Mouse (Mus musculus) lung, adult 2 months (tissue): ENCODE measurements around the gene Slc25a11. TPM values are rescaled to one million over a fixed set of nuclear protein-coding genes. Genes with fewer than 3 reads are reported as not detected.
A peak's percentile ranks its signal among the peaks of the same experiment; 100 is the strongest.

Experiments used
- DNase-seq: peaks from one replicate; pipeline ENCODE4 v3.0.0; 2022
- H3K4me1 ChIP-seq: fragments of 200-500 bp; 2 replicates; pipeline ENCODE4 v1.6.1; 2011; ENCODE audit warnings: low read length; ENCODE audit not compliant: control insufficient read depth, insufficient read depth
- H3K4me3 ChIP-seq: fragments of 200-500 bp; replicated peaks from 2 replicates; pipeline ENCODE3; 2011; ENCODE audit warnings: low read depth, mild to moderate bottlenecking, control low read depth, low read length; ENCODE audit errors: extremely low read depth
- CTCF ChIP-seq: fragments of 200-500 bp; IDR thresholded peaks from 2 replicates; pipeline ENCODE4 v1.5.1; 2011; ENCODE audit warnings: mild to moderate bottlenecking, low read length, control low read depth; ENCODE audit not compliant: insufficient read depth
- POLR2A ChIP-seq: fragments of 200-500 bp; IDR thresholded peaks from 2 replicates; pipeline ENCODE4 v1.6.1; 2011; ENCODE audit warnings: low read depth, mild to moderate bottlenecking, control low read depth, low read length, borderline replicate concordance; ENCODE audit errors: extremely low read depth
- WGBS: fragments of 180-500 bp; shearing (Covaris S2); methylation state at CpG from one replicate; pipeline ENCODE4 v1.1.7; 2018; 5-methylcytosine and 5-hydroxymethylcytosine counted together
- polyA plus RNA-seq: library from polyadenylated mRNA; depleted of rRNA; stranded (reverse); fragments of >200 nt; gene quantifications from 2 replicates; pipeline ENCODE4 v1.2.3, GENCODE M21; 2012

Slc25a11 gene
- polyA plus RNA-seq, 1 experiment: 113 TPM

DNA sequence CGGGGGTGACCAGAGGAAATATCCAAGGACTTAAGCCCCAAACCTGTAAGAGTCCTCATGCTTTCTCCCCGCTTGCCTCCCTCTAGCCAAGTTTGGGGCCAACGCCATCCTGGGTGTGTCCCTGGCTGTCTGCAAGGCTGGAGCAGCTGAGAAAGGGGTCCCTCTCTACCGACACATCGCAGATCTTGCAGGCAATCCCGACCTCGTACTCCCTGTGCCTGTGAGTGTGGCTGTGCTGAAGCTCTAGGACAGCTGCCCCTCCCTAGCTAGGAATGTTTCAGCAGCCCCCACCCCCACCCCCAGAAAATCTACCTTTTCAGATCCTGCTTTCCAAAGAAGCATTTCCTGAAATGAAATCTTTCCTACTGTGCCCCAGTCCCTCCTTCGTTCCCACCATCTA is 11.7 kb upstream of the Slc25a11 start:
- H3K4me1 ChIP-seq: peaks cover 9% of the 10 kb centered on the region; the same call in 1 of the 2 replicates
- DNase-seq: no peak
- TF ChIP-seq POLR2A: no peak
- no peak for TF ChIP-seq CTCF
- no peak overlapping the region for H3K4me3 ChIP-seq
- 67% methylated on average over 8 of the region's 8 CpGs for WGBS

DNA sequence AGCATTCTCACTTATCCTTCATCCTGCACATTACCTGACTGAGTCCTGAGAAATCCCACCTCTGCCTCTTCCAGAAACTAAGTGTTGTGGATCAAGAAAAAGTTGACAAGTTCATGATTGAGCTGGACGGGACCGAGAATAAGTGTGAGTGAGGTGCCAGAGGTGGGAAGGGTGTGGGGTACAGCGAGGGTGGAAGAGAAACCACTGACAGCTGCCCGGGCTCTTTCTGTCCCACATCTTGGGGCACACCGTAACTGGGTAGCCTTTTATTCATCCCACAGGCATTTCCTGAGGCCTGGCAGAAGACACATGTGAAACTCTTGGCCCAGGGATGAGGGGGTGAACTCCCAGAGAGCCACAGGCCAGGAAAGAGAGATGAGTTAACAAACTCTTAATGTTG is 11.2 kb upstream of the Slc25a11 start:
- no peak for DNase-seq
- no peak overlapping the region for H3K4me3 ChIP-seq
- 65% methylated on average over 5 of the region's 5 CpGs for WGBS
- H3K4me1 ChIP-seq: peaks cover 9% of the 10 kb centered on the region; the same call in 1 of the 2 replicates
- no peak for TF ChIP-seq CTCF
- TF ChIP-seq POLR2A: no peak

DNA sequence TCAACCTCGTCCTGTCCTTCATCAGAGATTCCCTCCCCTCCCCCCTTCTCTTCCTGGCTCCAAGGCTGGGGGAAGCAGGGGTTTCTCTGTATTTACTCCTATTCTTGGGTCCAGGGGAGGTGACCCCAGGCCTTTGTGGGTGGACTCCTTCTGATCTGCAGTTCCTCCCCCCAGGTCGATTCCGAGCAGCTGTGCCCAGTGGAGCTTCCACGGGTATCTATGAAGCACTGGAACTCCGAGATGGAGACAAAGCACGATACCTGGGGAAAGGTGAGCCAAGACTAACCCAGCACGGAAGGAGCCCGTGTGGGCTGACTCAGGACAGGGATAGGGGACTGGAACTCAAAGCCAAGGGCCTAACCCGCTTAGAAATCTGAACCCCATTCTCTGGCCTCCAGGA is 10.7 kb upstream of the Slc25a11 start:
- no peak for DNase-seq
- no peak overlapping the region for H3K4me3 ChIP-seq
- WGBS: 68% methylated on average over 9 of the region's 9 CpGs

DNA sequence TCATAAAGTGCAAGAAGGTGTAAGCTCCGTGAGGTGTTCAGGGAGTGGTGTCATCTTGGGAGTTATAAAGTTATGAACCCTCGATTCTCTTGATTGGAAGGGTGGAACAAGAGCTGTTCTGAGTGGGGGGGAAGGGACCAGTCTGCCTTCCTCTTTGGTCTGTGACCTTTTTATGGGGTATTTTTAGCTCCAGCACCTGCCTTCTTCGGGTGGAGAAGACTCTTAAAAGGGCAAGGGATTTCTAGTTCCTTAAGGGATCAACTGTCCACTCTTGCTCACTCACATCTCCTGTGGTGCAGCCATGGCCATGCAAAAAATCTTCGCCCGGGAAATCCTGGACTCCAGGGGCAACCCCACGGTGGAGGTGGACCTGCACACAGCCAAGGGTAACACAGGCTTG is 10.3 kb upstream of the Slc25a11 start:
- DNase-seq: no peak

More for the DNA sequence above, 10.7 kb upstream of the Slc25a11 start:
- H3K4me1 ChIP-seq: peaks cover 9% of the 10 kb centered on the region
- TF ChIP-seq POLR2A (no peak), CTCF (no peak)

DNA sequence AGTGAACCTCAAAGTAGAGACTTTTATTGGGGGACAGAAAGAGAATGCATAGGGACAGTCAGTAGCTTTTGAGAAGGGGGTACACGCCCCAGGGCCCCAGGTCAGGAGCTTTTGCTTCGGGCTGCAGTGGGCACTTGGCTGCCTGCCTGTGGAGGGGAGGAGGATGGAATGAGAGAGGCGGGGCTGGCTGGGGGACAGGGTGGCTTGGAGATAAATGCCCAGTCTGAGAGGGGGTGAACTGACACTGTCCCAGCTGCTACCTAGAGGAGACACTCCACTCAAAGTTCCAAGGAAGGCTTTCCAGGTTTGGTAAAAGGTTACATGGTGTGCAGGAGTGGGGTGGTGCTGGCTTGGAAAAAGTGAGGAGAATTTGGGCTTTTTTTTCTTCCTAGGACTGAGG is 9.7 kb upstream of the Slc25a11 start, which contains the start of gene Eno3:
Gene Eno3 (plus strand): TSS at position 239 of the 400 bp plus-strand sequence.
- peak within 1 kb of the TSS; percentile 61 for H3K4me3 ChIP-seq
- peaks cover 17% of the 10 kb centered on the region for H3K4me1 ChIP-seq
- DNase-seq: no peak
- TF ChIP-seq CTCF (no peak), POLR2A (no peak)
- 50% methylated on average over 3 of the region's 3 CpGs for WGBS

More for the DNA sequence above, 10.3 kb upstream of the Slc25a11 start:
- peaks cover 13% of the 10 kb centered on the region for H3K4me1 ChIP-seq
- TF ChIP-seq CTCF: no peak
- no peak for TF ChIP-seq POLR2A
- no peak overlapping the region for H3K4me3 ChIP-seq
- WGBS: 50% methylated on average over 6 of the region's 6 CpGs

DNA sequence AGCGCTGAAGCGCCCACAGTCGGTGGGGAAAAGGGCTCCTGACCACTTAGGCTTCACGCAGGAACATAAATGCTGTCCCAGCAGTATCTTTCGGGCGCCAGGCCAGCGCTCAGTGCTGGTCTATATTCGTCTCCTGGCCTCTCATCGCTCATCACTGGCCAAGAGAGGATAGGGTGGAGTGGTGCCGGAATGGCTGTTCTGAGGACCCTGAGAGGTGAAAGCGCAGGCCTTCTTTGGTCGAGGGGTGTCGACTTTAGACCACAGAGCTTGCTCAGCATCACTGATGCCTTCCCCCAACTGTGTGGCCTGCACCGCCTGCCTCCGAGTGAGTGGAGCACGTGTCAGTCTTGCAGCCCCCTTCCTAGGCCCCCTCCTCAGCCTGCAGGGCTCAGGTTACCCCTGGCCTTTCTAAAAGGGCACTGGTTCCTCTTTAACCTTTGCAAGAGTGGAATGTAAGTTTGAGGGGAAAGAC is 9.2 kb upstream of the Slc25a11 start:
- Histone ChIP-seq H3K4me3 (peak overlapping the region; percentile 61), H3K4me1 (peaks cover 18% of the 10 kb centered on the region)
- DNase-seq: no peak
- no peak for TF ChIP-seq CTCF
- TF ChIP-seq POLR2A: no peak
- 38% methylated on average over 16 of the region's 16 CpGs for WGBS

DNA sequence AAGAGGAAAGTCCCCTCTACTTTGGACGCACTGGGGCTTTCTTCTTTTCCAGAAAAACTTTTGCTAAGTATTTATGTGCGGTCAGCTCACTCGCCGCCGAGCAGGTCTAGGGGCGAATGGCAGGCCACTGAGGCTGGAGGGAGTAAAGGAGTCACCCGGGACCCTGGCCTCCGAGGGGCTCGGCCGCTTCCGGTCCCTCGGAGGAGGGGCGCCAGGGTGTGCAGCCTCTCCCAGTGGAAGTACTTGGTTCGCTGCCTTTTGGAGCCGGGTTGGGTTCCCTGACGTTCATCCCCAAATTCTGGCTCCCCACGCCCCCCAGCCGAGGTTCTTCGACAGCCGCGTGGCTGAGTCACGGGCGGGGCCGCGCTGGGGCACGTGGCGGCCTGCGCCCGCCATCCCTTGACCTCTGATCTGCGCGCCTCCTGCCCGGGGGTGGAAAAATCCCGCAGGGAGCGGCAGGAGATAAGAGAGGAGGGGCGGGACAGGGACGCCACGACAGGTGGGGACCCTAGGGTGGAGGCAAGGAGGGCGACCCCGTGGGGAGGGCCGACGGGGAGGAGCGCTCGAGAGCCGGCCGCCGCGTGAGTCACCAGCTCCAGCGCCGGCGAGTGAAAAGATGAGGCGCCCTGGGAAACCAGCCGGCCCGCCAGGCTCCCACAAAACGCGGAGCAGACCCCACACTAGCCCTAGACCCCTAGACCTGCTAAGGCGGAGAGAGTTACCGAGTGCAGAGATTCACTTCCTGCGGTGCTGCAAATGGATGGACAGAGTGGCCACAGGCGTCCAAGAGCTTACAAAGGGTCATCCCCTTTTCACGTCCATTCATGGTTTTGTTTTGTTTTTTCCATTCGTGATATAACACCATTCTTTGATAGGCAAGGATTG is 8.5 kb upstream of the Slc25a11 start:
- TF ChIP-seq POLR2A: no peak
- WGBS: 3% methylated on average over 59 of the region's 61 CpGs
- peaks cover 21% of the 10 kb centered on the region for H3K4me1 ChIP-seq
- peak overlapping the region; percentile 66 for H3K4me3 ChIP-seq
- peak; percentile 79 for DNase-seq

DNA sequence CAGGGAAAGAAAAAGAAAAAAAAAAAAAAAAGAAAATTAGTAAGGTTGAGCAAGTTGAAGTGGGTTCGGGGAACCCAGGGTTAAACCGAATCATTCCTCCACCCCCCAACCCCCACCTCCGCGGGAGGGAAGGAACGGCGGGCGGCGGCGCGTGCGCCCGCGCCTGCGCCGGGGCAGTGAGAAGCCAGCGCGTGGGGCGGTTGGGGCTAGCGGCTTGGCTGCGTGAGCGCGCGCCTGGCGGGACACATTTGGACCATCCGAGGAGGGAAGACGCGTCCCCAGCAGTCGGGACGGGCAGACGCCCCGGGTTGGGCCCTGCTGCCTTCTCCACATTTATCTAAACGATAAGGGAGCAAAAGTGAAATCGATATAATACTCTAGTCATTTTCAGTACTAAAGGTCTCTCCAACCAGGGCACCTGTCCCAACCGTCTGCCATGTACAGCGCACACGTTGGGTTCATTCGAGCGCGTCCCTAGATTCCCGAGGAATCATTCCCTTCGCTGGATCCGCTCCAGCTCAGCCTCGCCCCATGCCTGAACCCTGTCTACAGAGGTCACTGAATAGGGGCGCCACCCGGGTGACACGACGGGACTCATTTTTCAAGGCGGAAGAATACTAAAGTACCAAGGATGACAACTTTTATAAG is 7.8 kb upstream of the Slc25a11 start:
- DNase-seq: peak; percentile 84
- H3K4me1 ChIP-seq: peaks cover 23% of the 10 kb centered on the region
- WGBS: under 1% methylated on average over 48 of the region's 48 CpGs
- peak overlapping the region; percentile 66 for H3K4me3 ChIP-seq
- no peak for TF ChIP-seq CTCF
- peak; percentile 67; the same call in 1 of the 2 replicates for TF ChIP-seq POLR2A

DNA sequence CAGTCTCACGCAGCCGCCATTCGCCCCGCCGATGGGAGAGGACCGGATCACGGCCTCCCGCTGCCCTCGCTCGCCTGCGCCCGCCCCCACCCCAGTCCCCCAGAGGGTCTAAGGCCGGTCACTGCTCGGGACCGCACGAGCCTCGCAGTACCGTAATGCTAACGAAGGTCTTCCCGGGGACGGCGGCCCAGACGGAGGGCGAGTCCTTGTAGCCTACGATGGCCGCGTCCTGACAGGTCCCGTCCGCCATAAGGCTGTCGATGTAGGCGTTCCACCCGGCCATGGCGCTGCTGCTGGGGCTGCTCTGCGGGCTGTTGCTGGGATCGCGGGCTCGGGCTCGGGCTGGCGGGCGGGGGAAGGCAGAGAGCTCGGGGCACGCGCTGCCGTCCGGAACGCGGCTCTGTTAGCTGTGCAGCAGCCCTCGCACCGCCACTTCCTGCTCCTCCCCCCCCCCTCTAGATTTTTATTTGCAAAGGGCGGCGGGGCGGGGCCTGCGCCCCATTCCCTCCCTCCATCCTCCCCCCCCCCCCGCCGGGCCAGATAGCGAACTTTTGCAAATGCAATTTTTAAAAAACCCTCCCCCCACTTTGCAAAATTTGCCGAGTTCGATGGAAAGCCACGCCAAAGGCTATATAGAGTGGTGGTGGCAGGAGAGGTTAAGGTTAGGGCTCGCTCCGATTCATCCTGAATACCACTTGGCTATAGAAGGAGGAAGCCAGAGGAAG is 7.1 kb upstream of the Slc25a11 start, which contains the start of gene Pfn1:
Gene Pfn1 (minus strand): TSS at position 447 of the 725 bp plus-strand sequence.
- TF ChIP-seq CTCF: no peak
- peak; percentile 89 for TF ChIP-seq POLR2A
- under 1% methylated on average over 60 of the region's 61 CpGs for WGBS
- peaks cover 24% of the 10 kb centered on the region for H3K4me1 ChIP-seq
- peak; percentile 70 for DNase-seq
- peak within 1 kb of the TSS; percentile 93 for H3K4me3 ChIP-seq
